In genomic region chr5:18916688-18917285, GRCm38 (mm10) we compare ENCODE assay signal across 8 mouse cellular contexts.
DNase-seq lines count a peak whose midpoint lies in the region; ATAC-seq and TF ChIP-seq lines count a peak whose summit lies in the region.

No protein-coding gene starts in this region.

- H3K4me3 ChIP-seq in heart, adult 2 months: no peak overlapping the region
- no peak overlapping the region for H3K4me3 ChIP-seq in heart, embryonic 12.5 days
- no peak overlapping the region for H3K4me3 ChIP-seq in embryonic facial prominence, embryonic 11.5 days (ENCODE audit: low read depth, low read length)
- no peak overlapping the region for H3K4me3 ChIP-seq in hindbrain, embryonic 14.5 days (replicated peaks; ENCODE audit: low read length)

- TF ChIP-seq EP300 in heart, adult 2 months (IDR thresholded peaks at IDR 0.05; ENCODE audit: insufficient read depth, low read depth, low read length): no peak

- no peaks in the 10 kb centered on the region for H3K36me3 ChIP-seq in heart, adult 2 months (ENCODE audit: control insufficient read depth, insufficient read depth, low read length)
- H3K36me3 ChIP-seq in heart, embryonic 12.5 days: no peaks in the 10 kb centered on the region
- H3K36me3 ChIP-seq in embryonic facial prominence, embryonic 11.5 days (replicated peaks; ENCODE audit: control insufficient read depth, insufficient read depth, low read depth, low read length): no peaks in the 10 kb centered on the region
- no peaks in the 10 kb centered on the region for H3K36me3 ChIP-seq in hindbrain, embryonic 14.5 days (replicated peaks; ENCODE audit: control insufficient read depth, insufficient read depth)

- 26% methylated on average over 7 of the region's 7 CpGs for WGBS in heart, adult 2 months
- WGBS in heart, embryonic 12.5 days: 32% methylated on average over 7 of the region's 7 CpGs
- 38% methylated on average over 7 of the region's 7 CpGs for WGBS in embryonic facial prominence, embryonic 11.5 days
- 46% methylated on average over 7 of the region's 7 CpGs for WGBS in hindbrain, embryonic 14.5 days

- intact Hi-C loops in heart, adult 2 months (cut with DNase I): loop anchor here (5.0 kb wide), 1 partner anchor 486 kb away; no protein-coding TSS in a partner anchor

- peak; percentile 70 for TF ChIP-seq CTCF in heart, adult 2 months (IDR thresholded peaks at IDR 0.05)

- no peak for TF ChIP-seq POLR2A in heart, adult 2 months (IDR thresholded peaks at IDR 0.05; ENCODE audit: insufficient read depth, low read depth, low read length)

- DNase-seq in heart, adult 2 months: peak in 1 of 2 experiments; percentile 20
- DNase-seq in adrenal gland, adult 8-10 months: peak; percentile 20
- peak; percentile 69 for DNase-seq in embryonic facial prominence, embryonic 11.5 days (ENCODE audit: low spot score)
- peak; percentile 68 for DNase-seq in hindbrain, embryonic 14.5 days (ENCODE audit: low spot score)
- peak; percentile 22 to 35 for DNase-seq in left cerebral cortex, adult 8-10 months (ENCODE audit: low spot score in 2 of 2)
- peak; percentile 73 for DNase-seq in right cerebral cortex, adult 18-20 months
- DNase-seq in thymus, postnatal 14 days: no peak

- H3K9ac ChIP-seq in heart, adult 2 months (ENCODE audit: low read depth, low read length): no peak overlapping the region
- H3K9ac ChIP-seq in heart, embryonic 12.5 days: no peak overlapping the region
- H3K9ac ChIP-seq in embryonic facial prominence, embryonic 11.5 days (replicated peaks; ENCODE audit: low read length): no peak overlapping the region
- H3K9ac ChIP-seq in hindbrain, embryonic 14.5 days: no peak overlapping the region

- H3K9me3 ChIP-seq in heart, embryonic 12.5 days (replicated peaks): no peaks in the 10 kb centered on the region
- H3K9me3 ChIP-seq in embryonic facial prominence, embryonic 11.5 days (replicated peaks; ENCODE audit: control insufficient read depth, low read length): no peaks in the 10 kb centered on the region
- H3K9me3 ChIP-seq in hindbrain, embryonic 14.5 days (ENCODE audit: control insufficient read depth, low read length): no peaks in the 10 kb centered on the region

- H3K4me1 ChIP-seq in heart, adult 2 months (ENCODE audit: control insufficient read depth, insufficient read depth, low read length): no peaks in the 10 kb centered on the region
- H3K4me1 ChIP-seq in heart, embryonic 12.5 days (replicated peaks): no peaks in the 10 kb centered on the region
- no peaks in the 10 kb centered on the region for H3K4me1 ChIP-seq in embryonic facial prominence, embryonic 11.5 days (ENCODE audit: control insufficient read depth, insufficient read depth, low read length)
- H3K4me1 ChIP-seq in hindbrain, embryonic 14.5 days (replicated peaks; ENCODE audit: control insufficient read depth, insufficient read depth, low read length): no peaks in the 10 kb centered on the region

- no peaks in the 10 kb centered on the region for H3K79me2 ChIP-seq in heart, adult 2 months (replicated peaks; ENCODE audit: control insufficient read depth, insufficient read depth, low read length)

- ATAC-seq in heart, embryonic 12.5 days (ENCODE audit: insufficient number of reproducible peaks, low FRiP score): no peak
- ATAC-seq in embryonic facial prominence, embryonic 11.5 days (replicated peaks; ENCODE audit: insufficient number of reproducible peaks, low FRiP score, low TSS enrichment, low read depth): peak; percentile 72
- ATAC-seq in hindbrain, embryonic 14.5 days (ENCODE audit: low FRiP score): peak; percentile 82

- H3K4me2 ChIP-seq in heart, embryonic 12.5 days: no peak overlapping the region
- no peak overlapping the region for H3K4me2 ChIP-seq in embryonic facial prominence, embryonic 11.5 days (ENCODE audit: low read depth, low read length)
- no peak overlapping the region for H3K4me2 ChIP-seq in hindbrain, embryonic 14.5 days (replicated peaks)

- no peak overlapping the region for H3K27ac ChIP-seq in heart, adult 2 months
- H3K27ac ChIP-seq in heart, embryonic 12.5 days (ENCODE audit: poor library complexity, severe bottlenecking): no peak overlapping the region
- no peak overlapping the region for H3K27ac ChIP-seq in embryonic facial prominence, embryonic 11.5 days (replicated peaks; ENCODE audit: low read depth, low read length)
- no peak overlapping the region for H3K27ac ChIP-seq in hindbrain, embryonic 14.5 days

- no peaks in the 10 kb centered on the region for H3K27me3 ChIP-seq in heart, adult 2 months (ENCODE audit: control insufficient read depth, insufficient read depth, low read length)
- H3K27me3 ChIP-seq in heart, embryonic 12.5 days (replicated peaks): no peaks in the 10 kb centered on the region
- H3K27me3 ChIP-seq in embryonic facial prominence, embryonic 11.5 days (ENCODE audit: control insufficient read depth, insufficient read depth, low read length): no peaks in the 10 kb centered on the region
- H3K27me3 ChIP-seq in hindbrain, embryonic 14.5 days (ENCODE audit: control insufficient read depth, insufficient read depth, low read length): no peaks in the 10 kb centered on the region
